Mouse (Mus musculus) heart, adult 2 months (tissue): ENCODE data around the gene Alg1.
A peak's percentile ranks its signal among the peaks of the same experiment; 100 is the strongest.

Experiments used
- CTCF ChIP-seq: fragments of 200-600 bp; IDR thresholded peaks from 2 replicates; pipeline ENCODE4 v1.8.1; 2022; ENCODE audit warnings: antibody characterized with exemption, mild to moderate bottlenecking, moderate library complexity
- EP300 ChIP-seq: fragments of 200-500 bp; IDR thresholded peaks from 2 replicates; pipeline ENCODE4 v1.6.1; 2011; ENCODE audit warnings: low read depth, low read length, control low read depth; ENCODE audit not compliant: insufficient read depth
- POLR2A ChIP-seq: fragments of 200-500 bp; IDR thresholded peaks from 2 replicates; pipeline ENCODE4 v1.6.1; 2011; ENCODE audit warnings: mild to moderate bottlenecking, low read depth, low read length, control low read depth; ENCODE audit not compliant: insufficient read depth

GRCm38 (mm10) chr16:5222140-5222539, 11.3 kb upstream of the Alg1 start, which contains the start of gene AU021092:
- no peak for TF ChIP-seq CTCF
- peak; percentile 50 for TF ChIP-seq POLR2A
- no peak for TF ChIP-seq EP300
